Mouse (Mus musculus): ENCODE data around the gene Ndufa10. TPM values are rescaled to one million over a fixed set of nuclear protein-coding genes. Genes with fewer than 3 reads are reported as not detected.
A peak's percentile ranks its signal among the peaks of the same experiment; 100 is the strongest.

Gene Ndufa10
- total and polyA plus RNA-seq, 3 experiments: 103 to 230 (median 139) TPM

GRCm38 (mm10) chr1:92453751-92454445 lies 19.8 kb downstream of the Ndufa10 start:
- peaks cover 2% of the 10 kb centered on the region for H3K9me3 ChIP-seq (replicated peaks; ENCODE audit: low read length)
- no peak overlapping the region for H3K27ac ChIP-seq (ENCODE audit: insufficient read depth, low read depth)
- dilution Hi-C loops (cut with MboI; ENCODE audit: extremely low pct_ligation_motif_present, extremely low pct_unique_long_range_greater_than_20kb, low sequenced_read_pairs): no loop called here
- in situ Hi-C loops (cut with MboI; ENCODE audit: low pct_ligation_motif_present, low pct_unique_long_range_greater_than_20kb, low sequenced_read_pairs): no loop called here
- no peaks in the 10 kb centered on the region for H3K4me1 ChIP-seq (ENCODE audit: control insufficient read depth in 1 of 2, insufficient read depth in 2 of 2)
- TF ChIP-seq ZNF384 (IDR thresholded peaks at IDR 0.05; ENCODE audit: low read depth, low read length) (no peak), ELF1 (IDR thresholded peaks at IDR 0.05; ENCODE audit: low read depth, low read length) (no peak), RAD21 (IDR thresholded peaks at IDR 0.05; ENCODE audit: low read depth, low read length) (peak; percentile 78), CTCF (conservative IDR thresholded peaks at IDR 0.05 in 1 of 2, IDR thresholded peaks at IDR 0.05 in 1 of 2; ENCODE audit: low read depth in 2 of 2, low read length in 2 of 2) (peak; percentile 31 to 70; a peak in 2 of 4 replicates), SMC3 (IDR thresholded peaks at IDR 0.05; ENCODE audit: low read depth, low read length) (peak; percentile 32), MAFK (IDR thresholded peaks at IDR 0.05; ENCODE audit: insufficient replicate concordance, low read length) (no peak)
- H3K9ac ChIP-seq (ENCODE audit: insufficient read depth, low read depth): no peak overlapping the region
- H3K36me3 ChIP-seq (replicated peaks in 1 of 2; ENCODE audit: control insufficient read depth in 1 of 2, insufficient read depth in 1 of 2, low read length in 1 of 2): peaks cover 64 to 91% of the 10 kb centered on the region in 2 experiments
- H3K4me2 ChIP-seq (ENCODE audit: insufficient read depth, low read depth, poor library complexity, severe bottlenecking): no peak overlapping the region
- H3K27me3 ChIP-seq (replicated peaks): no peaks in the 10 kb centered on the region
- DNase-seq (ENCODE audit: extremely low read depth): peak; percentile 31
- H3K79me2 ChIP-seq (replicated peaks; ENCODE audit: control insufficient read depth, extremely low read depth, insufficient read depth, poor library complexity, severe bottlenecking): no peaks in the 10 kb centered on the region
- H3K4me3 ChIP-seq (replicated peaks in 1 of 3; ENCODE audit: low read depth in 2 of 3, low read length in 2 of 3, poor library complexity in 1 of 3): no peak overlapping the region

- dilution Hi-C loops (cut with MboI; ENCODE audit: extremely low pct_ligation_motif_present, extremely low pct_unique_long_range_greater_than_20kb, low sequenced_read_pairs): no loop called here
Measured at GRCm38 (mm10) chr1:92448293-92448692, 25.4 kb downstream of the Ndufa10 start.

GRCm38 (mm10) chr1:92441453-92442063 lies 32.1 kb downstream of the Ndufa10 start:
- Histone ChIP-seq H3K27me3 (replicated peaks) (no peaks in the 10 kb centered on the region), H3K4me2 (ENCODE audit: insufficient read depth, low read depth, poor library complexity, severe bottlenecking) (no peak overlapping the region), H3K9me3 (replicated peaks; ENCODE audit: low read length) (no peaks in the 10 kb centered on the region), H3K79me2 (replicated peaks; ENCODE audit: control insufficient read depth, extremely low read depth, insufficient read depth, poor library complexity, severe bottlenecking) (no peaks in the 10 kb centered on the region), H3K9ac (ENCODE audit: insufficient read depth, low read depth) (no peak overlapping the region), H3K4me1 (ENCODE audit: control insufficient read depth in 1 of 2, insufficient read depth in 2 of 2) (no peaks in the 10 kb centered on the region), H3K4me3 (replicated peaks in 1 of 3; ENCODE audit: low read depth in 2 of 3, low read length in 2 of 3, poor library complexity in 1 of 3) (no peak overlapping the region), H3K27ac (ENCODE audit: insufficient read depth, low read depth) (no peak overlapping the region), H3K36me3 (replicated peaks in 1 of 2; ENCODE audit: control insufficient read depth in 1 of 2, insufficient read depth in 1 of 2, low read length in 1 of 2) (peaks cover 51 to 83% of the 10 kb centered on the region in 2 experiments)
- DNase-seq (ENCODE audit: extremely low read depth): no peak
- TF ChIP-seq E2F4 (IDR thresholded peaks at IDR 0.05; ENCODE audit: insufficient replicate concordance, low read depth, low read length) (no peak), EP300 (IDR thresholded peaks at IDR 0.05; ENCODE audit: low read length) (no peak), UBTF (IDR thresholded peaks at IDR 0.05; ENCODE audit: low read depth, low read length) (no peak), POLR2A (IDR thresholded peaks at IDR 0.05; ENCODE audit: low read depth, low read length) (no peak), BHLHE40 (IDR thresholded peaks at IDR 0.05; ENCODE audit: low read depth, low read length) (no peak), ETS1 (conservative IDR thresholded peaks at IDR 0.05; ENCODE audit: low read depth, low read length) (no peak), MAZ (IDR thresholded peaks at IDR 0.05; ENCODE audit: low read depth, low read length) (no peak)
- in situ Hi-C loops (cut with MboI; ENCODE audit: low pct_ligation_motif_present, low pct_unique_long_range_greater_than_20kb, low sequenced_read_pairs): no loop called here
- dilution Hi-C loops (cut with MboI; ENCODE audit: extremely low pct_ligation_motif_present, extremely low pct_unique_long_range_greater_than_20kb, low sequenced_read_pairs): no loop called here

More at GRCm38 (mm10) chr1:92448293-92448692, 25.4 kb downstream of the Ndufa10 start:
- Histone ChIP-seq H3K79me2 (replicated peaks; ENCODE audit: control insufficient read depth, extremely low read depth, insufficient read depth, poor library complexity, severe bottlenecking) (no peaks in the 10 kb centered on the region), H3K27me3 (replicated peaks) (no peaks in the 10 kb centered on the region), H3K27ac (ENCODE audit: insufficient read depth, low read depth) (no peak overlapping the region), H3K4me3 (replicated peaks in 1 of 3; ENCODE audit: low read depth in 2 of 3, low read length in 2 of 3, poor library complexity in 1 of 3) (no peak overlapping the region), H3K4me1 (ENCODE audit: control insufficient read depth in 1 of 2, insufficient read depth in 2 of 2) (no peaks in the 10 kb centered on the region), H3K36me3 (replicated peaks in 1 of 2; ENCODE audit: control insufficient read depth in 1 of 2, insufficient read depth in 1 of 2, low read length in 1 of 2) (peaks cover 65 to 94% of the 10 kb centered on the region in 2 experiments), H3K9ac (ENCODE audit: insufficient read depth, low read depth) (no peak overlapping the region), H3K4me2 (ENCODE audit: insufficient read depth, low read depth, poor library complexity, severe bottlenecking) (no peak overlapping the region), H3K9me3 (replicated peaks; ENCODE audit: low read length) (no peaks in the 10 kb centered on the region)
- in situ Hi-C loops (cut with MboI; ENCODE audit: low pct_ligation_motif_present, low pct_unique_long_range_greater_than_20kb, low sequenced_read_pairs): no loop called here
- DNase-seq (ENCODE audit: extremely low read depth): no peak
- TF ChIP-seq ZMIZ1 (IDR thresholded peaks at IDR 0.05; ENCODE audit: low read depth, low read length) (no peak), SIN3A (IDR thresholded peaks at IDR 0.05; ENCODE audit: low read length) (no peak), PAX5 (IDR thresholded peaks at IDR 0.05; ENCODE audit: low read length) (no peak), MAZ (IDR thresholded peaks at IDR 0.05; ENCODE audit: low read depth, low read length) (no peak), ETS1 (conservative IDR thresholded peaks at IDR 0.05; ENCODE audit: low read depth, low read length) (no peak), BHLHE40 (IDR thresholded peaks at IDR 0.05; ENCODE audit: low read depth, low read length) (no peak), ZC3H11A (IDR thresholded peaks at IDR 0.05; ENCODE audit: low read depth, low read length) (no peak), POLR2A (IDR thresholded peaks at IDR 0.05; ENCODE audit: low read depth, low read length) (no peak), TCF12 (IDR thresholded peaks at IDR 0.05; ENCODE audit: low read depth, low read length) (no peak), MEF2A (IDR thresholded peaks at IDR 0.05; ENCODE audit: borderline replicate concordance, low read depth, low read length) (no peak), CTCF (conservative IDR thresholded peaks at IDR 0.05 in 1 of 2, IDR thresholded peaks at IDR 0.05 in 1 of 2; ENCODE audit: low read depth in 2 of 2, low read length in 2 of 2) (no peak), UBTF (IDR thresholded peaks at IDR 0.05; ENCODE audit: low read depth, low read length) (no peak)

All from CH12.LX (cell line).